Mouse (Mus musculus) forebrain, embryonic 11.5 days (tissue): Measurements from ENCODE around the gene Slc18b1. TPM values are rescaled to one million over a fixed set of nuclear protein-coding genes. Genes with fewer than 3 reads are reported as not detected.

Experiments
- ATAC-seq: fragments of 200-750 bp; cut with Nextera tagmentation; replicated peaks from 2 replicates; pipeline ENCODE4 v1.8.0; 2017; ENCODE audit warnings: moderate TSS enrichment; ENCODE audit not compliant: low FRiP score
- DNase-seq: peaks from one replicate; pipeline ENCODE4 v3.0.0-alpha.2; 2017; ENCODE audit warnings: low spot score
- H3K27ac ChIP-seq: fragments of 300-500 bp; sonication (generic); 2 replicates; pipeline ENCODE4 v1.5.1; 2014; ENCODE audit warnings: low read depth, low read length
- H3K27me3 ChIP-seq: fragments of 300-500 bp; sonication (generic); 2 replicates; pipeline ENCODE4 v1.6.1; 2014; ENCODE audit warnings: mild to moderate bottlenecking, low read length, mixed read lengths; ENCODE audit not compliant: control insufficient read depth, insufficient read depth
- H3K36me3 ChIP-seq: fragments of 300-500 bp; sonication (generic); 2 replicates; pipeline ENCODE4 v1.6.1; 2014; ENCODE audit warnings: mild to moderate bottlenecking, low read length, moderate library complexity, mixed read lengths; ENCODE audit not compliant: control insufficient read depth, insufficient read depth
- H3K4me1 ChIP-seq: fragments of 300-500 bp; sonication (generic); replicated peaks from 2 replicates; pipeline ENCODE4 v1.6.1; 2014; ENCODE audit warnings: low read length, mixed read lengths; ENCODE audit not compliant: control insufficient read depth, insufficient read depth
- H3K4me2 ChIP-seq: fragments of 300-500 bp; sonication (generic); 2 replicates; pipeline ENCODE4 v1.6.1; 2014; ENCODE audit warnings: low read depth, mild to moderate bottlenecking, low read length, moderate library complexity, mixed read lengths; ENCODE audit not compliant: severe bottlenecking
- H3K4me3 ChIP-seq: fragments of 300-500 bp; sonication (generic); 2 replicates; pipeline ENCODE4 v1.5.1; 2014; ENCODE audit warnings: low read depth, low read length
- H3K9ac ChIP-seq: fragments of 300-500 bp; sonication (generic); 2 replicates; pipeline ENCODE4 v1.6.1; 2014; ENCODE audit warnings: low read length
- H3K9me3 ChIP-seq: fragments of 300-500 bp; sonication (generic); 2 replicates; pipeline ENCODE4 v1.6.1; 2016; ENCODE audit warnings: low read length, mixed read lengths; ENCODE audit not compliant: control insufficient read depth
- WGBS: fragments of 180-500 bp; shearing (Covaris S2); extraction: QIAGEN DNeasy Blood & Tissue Kit; methylation state at CpG from one replicate; pipeline ENCODE4 v1.1.7; 2014; 5-methylcytosine and 5-hydroxymethylcytosine counted together
- polyA plus RNA-seq: library from polyadenylated mRNA; unstranded; fragments of >200 nt; fragmentation: Nextera tagmentation; extraction: Ambion mirVana; gene quantifications from 2 replicates; pipeline ENCODE4 v1.2.1, GENCODE M21; 2014

Gene Slc18b1
- polyA plus RNA-seq, 1 experiment from 2014 or later = 20.9 TPM

- H3K9me3 ChIP-seq = no peaks in the 10 kb centered on the region
- H3K9ac ChIP-seq = no peak overlapping the region
- H3K27ac ChIP-seq = no peak overlapping the region
- 57% methylated on average over 1 of the region's 1 CpGs for WGBS
- H3K4me1 ChIP-seq = no peaks in the 10 kb centered on the region
- H3K36me3 ChIP-seq = no peaks in the 10 kb centered on the region
- H3K4me2 ChIP-seq = no peak overlapping the region
- no peak overlapping the region for H3K4me3 ChIP-seq
- DNase-seq (peak; percentile 84), ATAC-seq (0 out of 2 replicates have a peak, but pooled peaks have one; percentile 10)
- H3K27me3 ChIP-seq = no peaks in the 10 kb centered on the region
Observed at GRCm38 (mm10) chr10:23815168-23815567, 18.4 kb downstream of the Slc18b1 start.

GRCm38 (mm10) chr10:23816241-23816640, 19.5 kb downstream of the Slc18b1 start:
- H3K4me3 ChIP-seq = no peak overlapping the region
- H3K4me2 ChIP-seq = no peak overlapping the region
- H3K9me3 ChIP-seq = no peaks in the 10 kb centered on the region
- WGBS = 93% methylated on average over 7 of the region's 7 CpGs
- H3K9ac ChIP-seq = no peak overlapping the region
- H3K36me3 ChIP-seq = no peaks in the 10 kb centered on the region
- H3K27me3 ChIP-seq = no peaks in the 10 kb centered on the region
- no peaks in the 10 kb centered on the region for H3K4me1 ChIP-seq
- DNase-seq = no peak
- ATAC-seq = no peak
- no peak overlapping the region for H3K27ac ChIP-seq

- 92% methylated on average over 7 of the region's 7 CpGs for WGBS
- H3K9ac ChIP-seq = no peak overlapping the region
- H3K27ac ChIP-seq = no peak overlapping the region
- DNase-seq (no peak), ATAC-seq (no peak)
- H3K4me3 ChIP-seq = no peak overlapping the region
- no peaks in the 10 kb centered on the region for H3K27me3 ChIP-seq
- no peaks in the 10 kb centered on the region; the same call in 1 of the 2 replicates for H3K36me3 ChIP-seq
- no peaks in the 10 kb centered on the region for H3K4me1 ChIP-seq
- H3K4me2 ChIP-seq = no peak overlapping the region
- no peaks in the 10 kb centered on the region for H3K9me3 ChIP-seq
Observed at GRCm38 (mm10) chr10:23826516-23826915, 29.7 kb downstream of the Slc18b1 start.

DNA sequence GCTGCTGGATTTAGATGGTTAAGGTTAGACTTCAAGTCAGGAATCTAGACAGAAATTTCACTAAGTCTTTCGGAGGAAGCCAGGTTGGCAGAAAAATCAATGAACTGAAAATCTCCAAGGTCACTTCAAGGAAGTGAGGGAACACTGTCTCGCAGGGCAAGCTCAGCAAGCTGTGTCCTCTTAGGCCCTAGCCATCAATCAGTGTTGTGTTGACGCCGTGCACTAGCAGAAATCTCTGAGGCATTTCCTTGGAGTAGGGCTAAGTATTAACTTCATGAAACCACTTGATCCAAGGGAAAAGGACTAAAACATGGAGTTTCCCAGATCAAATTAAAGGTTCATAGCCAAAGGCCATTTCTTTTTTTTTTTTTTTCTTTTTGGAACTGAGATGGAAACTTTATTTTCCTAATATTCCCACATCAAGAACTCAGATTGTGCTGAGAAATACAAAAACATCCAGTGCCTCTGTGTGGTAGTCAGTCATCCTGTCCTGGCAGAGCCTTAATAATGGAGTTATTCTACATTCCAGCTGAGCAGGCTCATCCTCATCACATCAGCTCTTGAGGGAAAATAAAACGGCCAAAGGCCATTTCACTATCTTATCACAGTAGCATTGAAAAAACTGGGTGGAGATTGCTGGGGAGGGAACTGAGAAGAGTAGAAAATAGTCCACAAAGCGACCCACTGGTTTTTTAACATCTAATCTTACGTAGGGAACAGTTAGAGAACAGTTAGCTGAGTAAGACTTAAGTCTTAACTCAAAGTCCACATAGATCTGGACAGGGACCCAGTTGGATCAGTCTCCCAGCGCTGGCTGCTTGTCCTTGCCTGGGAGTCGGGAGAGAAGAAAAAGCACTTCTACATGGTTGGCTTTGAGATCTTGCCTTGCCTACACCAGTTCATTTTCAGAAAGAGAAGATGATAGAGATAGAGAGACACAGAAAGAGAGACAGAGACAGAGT, 39.5 kb downstream of the Slc18b1 start:
- no peaks in the 10 kb centered on the region for H3K9me3 ChIP-seq

DNA sequence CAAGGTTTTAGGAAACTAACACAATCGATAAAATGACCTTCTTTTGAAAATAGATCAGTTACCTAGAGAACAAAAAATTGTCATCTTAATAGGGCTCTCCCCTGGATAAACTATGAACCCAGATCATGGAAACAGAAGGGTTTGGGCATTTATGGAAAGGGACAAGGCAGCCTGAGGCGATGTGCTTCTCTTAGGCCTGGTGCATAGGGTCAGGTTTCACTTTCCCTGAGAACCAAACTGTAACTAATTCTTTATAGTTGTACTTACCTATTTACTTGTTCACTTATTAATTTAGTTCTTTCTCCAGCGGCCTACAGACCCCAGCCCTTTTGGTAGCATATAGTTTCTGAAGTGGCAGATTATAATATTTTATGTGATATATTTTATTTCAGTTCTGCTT, 40.3 kb downstream of the Slc18b1 start:
- Histone ChIP-seq H3K4me1 (no peaks in the 10 kb centered on the region), H3K27me3 (no peaks in the 10 kb centered on the region), H3K4me2 (no peak overlapping the region), H3K4me3 (no peak overlapping the region), H3K9me3 (no peaks in the 10 kb centered on the region), H3K9ac (no peak overlapping the region), H3K27ac (no peak overlapping the region), H3K36me3 (no peaks in the 10 kb centered on the region)
- ATAC-seq (no peak), DNase-seq (no peak)
- WGBS = 77% methylated on average over 3 of the region's 3 CpGs

More for the DNA sequence above, 39.5 kb downstream of the Slc18b1 start:
- H3K4me1 ChIP-seq = no peaks in the 10 kb centered on the region
- H3K4me2 ChIP-seq = no peak overlapping the region
- no peak overlapping the region for H3K9ac ChIP-seq
- no peaks in the 10 kb centered on the region for H3K27me3 ChIP-seq
- no peaks in the 10 kb centered on the region for H3K36me3 ChIP-seq
- no peak for DNase-seq
- H3K27ac ChIP-seq = no peak overlapping the region
- no peak for ATAC-seq
- 86% methylated on average over 9 of the region's 9 CpGs for WGBS
- H3K4me3 ChIP-seq = no peak overlapping the region

DNA sequence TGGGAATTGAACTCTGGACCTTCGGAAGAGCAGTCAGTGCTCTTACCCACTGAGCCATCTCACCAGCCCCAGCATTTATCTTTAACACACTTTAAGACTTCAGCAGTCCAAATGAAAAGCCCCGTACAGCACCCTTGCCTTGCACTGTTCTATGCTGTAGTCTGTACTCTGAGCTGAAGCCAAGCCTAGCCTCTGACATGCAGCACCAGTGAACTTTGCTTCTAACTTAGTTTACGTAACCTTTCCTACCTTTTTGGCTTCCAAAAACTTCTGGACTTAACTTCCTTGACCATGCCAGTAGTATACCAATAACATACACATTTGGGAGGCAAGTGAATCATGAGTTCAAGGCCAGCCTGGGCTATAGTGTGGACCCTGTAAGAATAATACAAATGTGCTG, 42.1 kb downstream of the Slc18b1 start:
- ATAC-seq (no peak), DNase-seq (no peak)
- no peak overlapping the region for H3K4me3 ChIP-seq
- H3K27me3 ChIP-seq = no peaks in the 10 kb centered on the region
- 96% methylated on average over 3 of the region's 3 CpGs for WGBS
- no peaks in the 10 kb centered on the region for H3K9me3 ChIP-seq
- H3K4me2 ChIP-seq = no peak overlapping the region
- no peaks in the 10 kb centered on the region for H3K36me3 ChIP-seq
- no peak overlapping the region for H3K27ac ChIP-seq
- H3K4me1 ChIP-seq = no peaks in the 10 kb centered on the region
- no peak overlapping the region for H3K9ac ChIP-seq

DNA sequence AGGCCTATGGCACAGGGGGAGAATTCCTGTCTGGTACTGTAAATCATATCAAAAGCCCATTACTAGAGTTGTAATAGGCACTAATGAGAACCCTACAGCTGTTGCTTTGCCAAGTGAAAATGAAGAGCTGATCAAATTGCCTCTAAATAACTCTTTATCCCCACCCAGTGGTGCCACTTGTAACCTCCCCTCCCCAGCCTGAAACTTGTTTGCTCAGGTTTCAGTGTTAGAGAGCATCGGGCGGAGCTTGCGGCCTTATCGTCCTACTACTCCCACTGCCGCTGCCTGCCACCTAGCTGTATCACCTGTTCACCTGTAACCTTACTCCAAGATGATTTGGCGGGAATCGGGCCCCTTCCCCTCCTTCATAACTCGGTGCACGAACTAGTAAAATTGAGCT, 42.6 kb downstream of the Slc18b1 start:
- DNase-seq = no peak

DNA sequence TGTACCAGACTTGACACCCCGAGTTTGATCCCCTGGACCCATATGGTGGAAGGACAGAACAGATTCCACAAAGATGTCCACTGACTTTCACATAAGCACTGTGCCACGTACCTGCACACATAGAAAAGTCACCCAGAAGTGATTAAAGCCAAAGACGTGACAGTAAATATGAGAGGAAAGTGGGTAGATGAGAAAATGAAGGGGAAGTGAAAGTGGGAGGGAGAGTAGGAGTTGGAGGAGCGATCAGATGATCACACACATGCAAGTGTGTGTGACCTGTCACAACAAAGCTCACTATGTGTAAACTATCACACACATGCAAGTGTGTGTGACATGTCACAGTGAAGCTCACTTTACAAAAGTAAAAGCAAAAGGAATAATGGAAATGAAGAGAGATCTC, 43.7 kb downstream of the Slc18b1 start:
- ATAC-seq = no peak

More for the DNA sequence above, 42.6 kb downstream of the Slc18b1 start:
- no peaks in the 10 kb centered on the region for H3K9me3 ChIP-seq
- H3K4me3 ChIP-seq = no peak overlapping the region
- ATAC-seq = no peak
- H3K27me3 ChIP-seq = no peaks in the 10 kb centered on the region
- no peak overlapping the region for H3K9ac ChIP-seq
- no peak overlapping the region for H3K4me2 ChIP-seq
- H3K36me3 ChIP-seq = no peaks in the 10 kb centered on the region
- H3K4me1 ChIP-seq = no peaks in the 10 kb centered on the region
- WGBS = 59% methylated on average over 9 of the region's 9 CpGs
- H3K27ac ChIP-seq = no peak overlapping the region

More for the DNA sequence above, 43.7 kb downstream of the Slc18b1 start:
- no peaks in the 10 kb centered on the region for H3K4me1 ChIP-seq
- H3K27me3 ChIP-seq = no peaks in the 10 kb centered on the region
- no peaks in the 10 kb centered on the region for H3K9me3 ChIP-seq
- no peak overlapping the region for H3K4me2 ChIP-seq
- 80% methylated on average over 4 of the region's 4 CpGs for WGBS
- no peak overlapping the region for H3K27ac ChIP-seq
- no peak overlapping the region for H3K4me3 ChIP-seq
- no peak for DNase-seq
- no peaks in the 10 kb centered on the region for H3K36me3 ChIP-seq
- H3K9ac ChIP-seq = no peak overlapping the region
